In genomic region chr10:75635693-75636055, GRCm38 (mm10) we compare ENCODE assay signal across 8 mouse cellular contexts. TPM values are rescaled to one million over a fixed set of nuclear protein-coding genes. Genes with fewer than 3 reads are reported as not detected.
DNase-seq lines count a peak whose midpoint lies in the region; ATAC-seq and TF ChIP-seq lines count a peak whose summit lies in the region.

No protein-coding gene starts in this region.

- WGBS in midbrain, embryonic 11.5 days = 6% methylated on average over 9 of the region's 9 CpGs
- 3% methylated on average over 9 of the region's 9 CpGs for WGBS in midbrain, embryonic 15.5 days
- 11% methylated on average over 9 of the region's 9 CpGs for WGBS in intestine, embryonic 15.5 days
- 5% methylated on average over 9 of the region's 9 CpGs for WGBS in midbrain, postnatal 0 days

- H3K4me2 ChIP-seq in midbrain, embryonic 11.5 days = no peak overlapping the region
- no peak overlapping the region for H3K4me2 ChIP-seq in midbrain, embryonic 15.5 days
- H3K4me2 ChIP-seq in intestine, embryonic 15.5 days (replicated peaks) = no peak overlapping the region
- no peak overlapping the region for H3K4me2 ChIP-seq in midbrain, postnatal 0 days (ENCODE audit: low read depth, low read length, poor library complexity, severe bottlenecking)

- DNase-seq in midbrain, embryonic 11.5 days (ENCODE audit: low spot score, missing footprints) = peak; percentile 98
- DNase-seq in cerebellum, adult 9-11 months = peak; percentile 89
- DNase-seq in frontal cortex, postnatal 14 days (ENCODE audit: low spot score in 2 of 2) = peak; percentile 50 to 80
- peak; percentile 86 to 87 for DNase-seq in left cerebral cortex, postnatal 14 days (ENCODE audit: low spot score in 2 of 2)
- DNase-seq in midbrain, postnatal 0 days (ENCODE audit: low spot score) = peak; percentile 79
- DNase-seq in spleen, postnatal 4 days (ENCODE audit: low spot score in 2 of 2) = peak; percentile 79 to 92

- no peak for ATAC-seq in midbrain, embryonic 11.5 days (ENCODE audit: low FRiP score)
- ATAC-seq in midbrain, embryonic 15.5 days (replicated peaks) = no peak
- ATAC-seq in intestine, embryonic 15.5 days = peak; percentile 46; the same call in 1 of the 2 replicates
- no peak for ATAC-seq in midbrain, postnatal 0 days (ENCODE audit: low FRiP score)

- no peaks in the 10 kb centered on the region for H3K9me3 ChIP-seq in midbrain, embryonic 11.5 days (ENCODE audit: control insufficient read depth, low read length)
- H3K9me3 ChIP-seq in midbrain, embryonic 15.5 days = no peaks in the 10 kb centered on the region
- no peaks in the 10 kb centered on the region for H3K9me3 ChIP-seq in intestine, embryonic 15.5 days
- H3K9me3 ChIP-seq in midbrain, postnatal 0 days (ENCODE audit: low read length) = no peaks in the 10 kb centered on the region

- H3K27ac ChIP-seq in midbrain, embryonic 11.5 days (ENCODE audit: low read depth, low read length) = no peak overlapping the region
- H3K27ac ChIP-seq in midbrain, embryonic 15.5 days = no peak overlapping the region
- no peak overlapping the region for H3K27ac ChIP-seq in intestine, embryonic 15.5 days
- no peak overlapping the region for H3K27ac ChIP-seq in midbrain, postnatal 0 days (ENCODE audit: low read depth, low read length)

- TF ChIP-seq CTCF in midbrain, postnatal 0 days (IDR thresholded peaks at IDR 0.05) = peak; percentile 86

- intact Hi-C loops in left cerebral cortex, postnatal 14 days (cut with DNase I) = loop anchor here (2.0 to 5.0 kb wide), 4 partner anchors 49 to 222 kb away; no protein-coding TSS in a partner anchor

- H3K36me3 ChIP-seq in midbrain, embryonic 11.5 days (ENCODE audit: control insufficient read depth, insufficient read depth, low read length) = no peaks in the 10 kb centered on the region
- no peaks in the 10 kb centered on the region for H3K36me3 ChIP-seq in midbrain, embryonic 15.5 days (replicated peaks)
- no peaks in the 10 kb centered on the region for H3K36me3 ChIP-seq in intestine, embryonic 15.5 days
- no peaks in the 10 kb centered on the region for H3K36me3 ChIP-seq in midbrain, postnatal 0 days (ENCODE audit: insufficient read depth, low read length)

- H3K4me3 ChIP-seq in midbrain, embryonic 11.5 days (ENCODE audit: low read depth, low read length) = no peak overlapping the region
- no peak overlapping the region for H3K4me3 ChIP-seq in midbrain, embryonic 15.5 days
- no peak overlapping the region for H3K4me3 ChIP-seq in intestine, embryonic 15.5 days (replicated peaks)
- H3K4me3 ChIP-seq in midbrain, postnatal 0 days (ENCODE audit: low read depth, low read length) = no peak overlapping the region

- H3K27me3 ChIP-seq in midbrain, embryonic 11.5 days (ENCODE audit: control insufficient read depth, insufficient read depth, low read length) = no peaks in the 10 kb centered on the region
- H3K27me3 ChIP-seq in midbrain, embryonic 15.5 days (replicated peaks) = no peaks in the 10 kb centered on the region
- H3K27me3 ChIP-seq in intestine, embryonic 15.5 days (replicated peaks) = no peaks in the 10 kb centered on the region
- no peaks in the 10 kb centered on the region for H3K27me3 ChIP-seq in midbrain, postnatal 0 days (ENCODE audit: insufficient read depth, low read length)

- no peaks in the 10 kb centered on the region for H3K4me1 ChIP-seq in midbrain, embryonic 11.5 days (ENCODE audit: control insufficient read depth, insufficient read depth, low read length)
- H3K4me1 ChIP-seq in midbrain, embryonic 15.5 days = no peaks in the 10 kb centered on the region
- peaks cover 9% of the 10 kb centered on the region; the same call in 1 of the 2 replicates for H3K4me1 ChIP-seq in intestine, embryonic 15.5 days (replicated peaks)
- H3K4me1 ChIP-seq in midbrain, postnatal 0 days (ENCODE audit: insufficient read depth, low read length) = no peaks in the 10 kb centered on the region

- H3K9ac ChIP-seq in midbrain, embryonic 11.5 days (ENCODE audit: low read length) = no peak overlapping the region
- H3K9ac ChIP-seq in midbrain, embryonic 15.5 days = no peak overlapping the region
- no peak overlapping the region for H3K9ac ChIP-seq in intestine, embryonic 15.5 days
- no peak overlapping the region for H3K9ac ChIP-seq in midbrain, postnatal 0 days (replicated peaks; ENCODE audit: low read length, poor library complexity, severe bottlenecking)

RNA-seq across cellular contexts. Expression of gene Susd2, which starts 8.1 kb away (rescaled TPM):
- 1.2 and 1.6 TPM in 2 replicates for polyA plus RNA-seq in midbrain, embryonic 11.5 days (2014; fragmentation: Nextera tagmentation; extraction: Ambion mirVana)
- 3.0 and 4.1 TPM in 2 replicates for polyA plus RNA-seq in midbrain, embryonic 15.5 days (2015; fragmentation: Nextera tagmentation; extraction: Ambion mirVana)
- 13.4 and 13.9 TPM in 2 replicates for polyA plus RNA-seq in intestine, embryonic 15.5 days (2015; fragmentation: Nextera tagmentation; extraction: Ambion mirVana)
- total RNA-seq in left cerebral cortex, postnatal 14 days (2021) = 1 to 10 TPM; 4.3 to 4.8 TPM
- total RNA-seq in midbrain, postnatal 0 days (2014; rRNA removed) = 7.8 and 10.7 TPM in 2 replicates
- polyA plus RNA-seq in midbrain, postnatal 0 days (2015; fragmentation: Nextera tagmentation; extraction: Ambion mirVana) = 4.8 and 6.4 TPM in 2 replicates

RNA-seq across cellular contexts. Expression of gene Ggt5, which starts 46.5 kb away (rescaled TPM):
- polyA plus RNA-seq in midbrain, embryonic 11.5 days (2014; fragmentation: Nextera tagmentation; extraction: Ambion mirVana) = 0.25 and 0.29 TPM in 2 replicates
- 2.2 and 3.4 TPM in 2 replicates for polyA plus RNA-seq in midbrain, embryonic 15.5 days (2015; fragmentation: Nextera tagmentation; extraction: Ambion mirVana)
- polyA plus RNA-seq in intestine, embryonic 15.5 days (2015; fragmentation: Nextera tagmentation; extraction: Ambion mirVana) = 7.5 and 7.9 TPM in 2 replicates
- 1 to 10 TPM; 4.4 to 4.5 TPM for total RNA-seq in left cerebral cortex, postnatal 14 days (2021)
- total RNA-seq in midbrain, postnatal 0 days (2014; rRNA removed) = 5.8 and 9.1 TPM in 2 replicates
- 1.3 and 2.4 TPM in 2 replicates for polyA plus RNA-seq in midbrain, postnatal 0 days (2015; fragmentation: Nextera tagmentation; extraction: Ambion mirVana)
